Mouse (Mus musculus): ENCODE data around the gene Fermt2.

- TF ChIP-seq POLR2A (IDR thresholded peaks at IDR 0.05; ENCODE audit: insufficient read depth, low read length): no peak
- TF ChIP-seq CTCF (IDR thresholded peaks at IDR 0.05; ENCODE audit: low read depth, low read length): no peak
Measured at GRCm38 (mm10) chr14:45515771-45516170, 14.1 kb downstream of the Fermt2 start.

All from ES-Bruce4 (cell line).